Mouse (Mus musculus) liver, adult 2 months (tissue): ENCODE results near the gene Akt3.

Source experiments
- CTCF ChIP-seq: fragments of 200-500 bp; IDR thresholded peaks from 2 replicates; pipeline ENCODE4 v1.5.1; 2011; ENCODE audit warnings: low read depth, low read length, control low read depth
- POLR2A ChIP-seq: fragments of 200-500 bp; IDR thresholded peaks from 2 replicates; pipeline ENCODE4 v1.6.1; 2011; ENCODE audit warnings: low read length, control low read depth; ENCODE audit not compliant: insufficient read depth; ENCODE audit errors: extremely low read depth

GRCm38 (mm10) chr1:176995419-176995775 is 262.6 kb downstream of the Akt3 start:
- TF ChIP-seq CTCF (no peak), POLR2A (no peak)
